ENCODE assay signal across 14 mouse cellular contexts in the genomic region with DNA sequence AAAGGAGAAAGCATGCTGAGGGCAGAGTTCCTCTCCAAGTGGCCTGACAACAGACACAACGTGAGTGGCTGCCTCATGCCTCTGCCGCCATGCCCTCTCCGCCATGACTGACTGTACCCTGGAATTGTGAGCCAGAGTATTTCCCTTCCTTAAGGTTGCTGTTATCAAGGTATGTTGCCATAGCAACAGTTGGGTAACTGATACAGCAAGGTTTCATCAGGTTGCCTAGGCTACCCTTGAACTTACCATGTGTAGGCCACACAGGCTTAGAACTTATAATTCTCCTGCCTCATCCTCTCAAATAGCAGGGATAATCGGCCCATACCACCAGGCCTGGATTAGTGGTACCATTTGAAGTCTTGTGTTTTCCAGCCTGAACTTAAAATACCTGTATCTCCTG. TPM values are rescaled to one million over a fixed set of nuclear protein-coding genes. Genes with fewer than 3 reads are reported as not detected.
DNase-seq lines count a peak whose midpoint lies in the region; ATAC-seq and TF ChIP-seq lines count a peak whose summit lies in the region.
"Had no signal": no experiment of that assay in that cellular context is flagged by ENCODE, and none has a peak within 500 bp of the region (broad histone marks: within the 10 kb centered on the region; RNA-seq: fewer than 3 reads in every experiment).

No protein-coding gene starts in this region.

- no peaks in the 10 kb centered on the region for H3K9me3 ChIP-seq in hindbrain, embryonic 11.5 days (ENCODE audit: control insufficient read depth, low read length)
- H3K9me3 ChIP-seq: limb, embryonic 15.5 days had no signal

- WGBS in hindbrain, embryonic 11.5 days = 83% methylated on average over 4 of the region's 4 CpGs

- DNase-seq in gastrocnemius, adult 2 months = no peak
- DNase-seq in gastrocnemius, postnatal 25 days = no peak
- DNase-seq in hindbrain, embryonic 11.5 days (ENCODE audit: low spot score) = no peak
- DNase-seq in cerebellum, postnatal 25 days = no peak
- DNase-seq in frontal cortex, postnatal 14 days (ENCODE audit: low spot score in 2 of 2) = no peak
- no peak for DNase-seq in adrenal gland, postnatal 4 days (ENCODE audit: low spot score in 2 of 2)
- DNase-seq: adrenal gland, postnatal 25 days; cerebellum, adult 9-10 months; heart, adult 2 months had no signal

- H3K27me3 ChIP-seq in hindbrain, embryonic 11.5 days (ENCODE audit: control insufficient read depth, insufficient read depth, low read length) = no peaks in the 10 kb centered on the region
- H3K27me3 ChIP-seq: limb, embryonic 15.5 days had no signal

- H3K4me3 ChIP-seq in gastrocnemius, adult 2 months = no peak overlapping the region
- no peak overlapping the region for H3K4me3 ChIP-seq in hindbrain, embryonic 11.5 days (ENCODE audit: low read depth, low read length)
- H3K4me3 ChIP-seq: erythroblast, embryonic 14.5 days; heart, adult 2 months; layer of hippocampus, adult 2 months; limb, embryonic 15.5 days had no signal

- peak overlapping the region; percentile 56; the same call in 1 of the 2 replicates for H3K27ac ChIP-seq in gastrocnemius, adult 2 months
- peak overlapping the region; percentile 80; the same call in 1 of the 2 replicates for H3K27ac ChIP-seq in hindbrain, embryonic 11.5 days (ENCODE audit: low read depth, low read length)
- H3K27ac ChIP-seq: layer of hippocampus, adult 2 months; limb, embryonic 15.5 days had no signal

- no peak overlapping the region for H3K9ac ChIP-seq in hindbrain, embryonic 11.5 days (ENCODE audit: low read depth, low read length)
- H3K9ac ChIP-seq: limb, embryonic 15.5 days had no signal

- no peak for TF ChIP-seq CTCF in gastrocnemius, adult 2 months (IDR thresholded peaks at IDR 0.05)

- ATAC-seq in CD4-positive, CD25-positive, alpha-beta regulatory T cell, adult 4 months = peak; percentile 24
- ATAC-seq in hindbrain, embryonic 11.5 days (ENCODE audit: low FRiP score) = no peak
- peak; percentile 14; the same call in 1 of the 2 replicates for ATAC-seq in megakaryocyte-erythroid progenitor cell, adult 5-6 weeks (replicated peaks; ENCODE audit: low FRiP score, low TSS enrichment, poor library complexity, severe bottlenecking)

- intact Hi-C loops in gastrocnemius, adult 2 months (cut with DNase I) = no loop called here

- no peak overlapping the region for H3K4me2 ChIP-seq in hindbrain, embryonic 11.5 days (replicated peaks; ENCODE audit: low read depth, low read length)
- H3K4me2 ChIP-seq: limb, embryonic 15.5 days had no signal

- H3K36me3 ChIP-seq in hindbrain, embryonic 11.5 days (ENCODE audit: control insufficient read depth, insufficient read depth, low read length) = no peaks in the 10 kb centered on the region
- H3K36me3 ChIP-seq: limb, embryonic 15.5 days had no signal

- H3K4me1 ChIP-seq in hindbrain, embryonic 11.5 days (replicated peaks; ENCODE audit: control insufficient read depth, insufficient read depth, low read length) = peaks cover 33% of the 10 kb centered on the region

RNA-seq across cellular contexts. Expression of a gene that starts 58.3 kb away (rescaled TPM):
- 1 to 10 TPM; 3.0 to 5.2 TPM for total RNA-seq in gastrocnemius, adult 2 months (2021)
- total RNA-seq in gastrocnemius, postnatal 25 days (2021) = 1 to 10 TPM; 5.4 to 7.6 TPM
- 10 to 100 TPM; 25.0 to 25.2 TPM for polyA plus RNA-seq in CD4-positive, CD25-positive, alpha-beta regulatory T cell, adult 4 months (2017; shearing (Covaris generic))
- polyA plus RNA-seq in hindbrain, embryonic 11.5 days (2014; fragmentation: Nextera tagmentation; extraction: Ambion mirVana) = 20.9 and 21.7 TPM in 2 replicates
- total RNA-seq in megakaryocyte-erythroid progenitor cell, adult 5-6 weeks (2014; fragmentation: Nextera tagmentation) = 34.5 and 39.2 TPM in 2 replicates
- 9.2 and 10.0 TPM in 2 replicates for total RNA-seq in megakaryocyte-erythroid progenitor cell, adult 5-6 weeks (2017)
- 10 to 100 TPM; 20.9 to 21.2 TPM for total RNA-seq in adrenal gland, postnatal 4 days (2021)
